Mouse (Mus musculus): ENCODE measurements at regions not wholly inside any gene's neighbourhood (a gene's known extent, or its start where the extent isn't known, plus 50 kb on each side); places are given as distances from the start of the nearest gene placed in this dataset.

GRCm38 (mm10) chr1:77695228-77696018 is 180.5 kb upstream of the Epha4 start:
- TF ChIP-seq POLR2A (IDR thresholded peaks at IDR 0.05; ENCODE audit: borderline replicate concordance, control insufficient read depth, low read depth, low read length): no peak
- TF ChIP-seq CTCF (IDR thresholded peaks at IDR 0.05; ENCODE audit: control insufficient read depth, insufficient read depth, low read length): no peak
